In the genomic region with DNA sequence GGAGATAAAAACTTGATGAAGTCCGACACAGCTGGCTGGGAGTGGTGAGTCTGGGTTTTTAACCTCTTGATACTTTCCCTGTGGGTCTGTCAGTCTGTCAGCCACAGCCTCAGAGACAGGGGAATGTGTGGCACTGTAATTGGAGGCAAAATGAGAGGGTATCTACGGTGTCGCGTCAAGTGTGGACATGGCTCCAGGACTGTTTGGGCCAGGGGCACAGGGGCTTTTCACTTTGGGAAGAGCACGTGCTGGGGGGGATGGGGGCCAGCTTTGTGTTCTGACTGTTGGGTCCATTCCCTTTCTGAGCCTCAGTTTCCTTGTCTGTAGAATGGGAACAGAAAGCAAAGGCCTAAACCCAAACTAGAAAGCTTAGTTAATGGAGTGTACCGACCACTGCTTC, we compare ENCODE assay signal across 18 mouse cellular contexts. TPM values are rescaled to one million over a fixed set of nuclear protein-coding genes. Genes with fewer than 3 reads are reported as not detected.
A peak's percentile ranks its signal among the peaks of the same experiment; 100 is the strongest.
DNase-seq lines count a peak whose midpoint lies in the region; ATAC-seq and TF ChIP-seq lines count a peak whose summit lies in the region.
"Had no signal": no experiment of that assay in that cellular context is flagged by ENCODE, and none has a peak within 500 bp of the region (broad histone marks: within the 10 kb centered on the region; RNA-seq: fewer than 3 reads in every experiment).

No protein-coding gene starts in this region.

- H3ac ChIP-seq in C2C12 (ENCODE audit: control insufficient read depth, insufficient read length, low read depth) = peak overlapping the region; percentile 50

- H3K4me1 ChIP-seq in forebrain, postnatal 0 days (ENCODE audit: insufficient read depth) = peaks cover 23% of the 10 kb centered on the region
- H3K4me1 ChIP-seq in forebrain, embryonic 15.5 days = peaks cover 86% of the 10 kb centered on the region
- peaks cover 4% of the 10 kb centered on the region; the same call in 1 of the 2 replicates for H3K4me1 ChIP-seq in intestine, postnatal 0 days (replicated peaks; ENCODE audit: control insufficient read depth, insufficient read depth, low read length)
- H3K4me1 ChIP-seq in intestine, embryonic 15.5 days (replicated peaks) = peaks cover 38% of the 10 kb centered on the region
- peaks cover 62% of the 10 kb centered on the region for H3K4me1 ChIP-seq in neural tube, embryonic 14.5 days (ENCODE audit: control insufficient read depth, insufficient read depth, low read length)

- H3K27me3 ChIP-seq in forebrain, postnatal 0 days (ENCODE audit: insufficient read depth, low read length) = no peaks in the 10 kb centered on the region
- H3K27me3 ChIP-seq in forebrain, embryonic 15.5 days = no peaks in the 10 kb centered on the region
- H3K27me3 ChIP-seq in intestine, postnatal 0 days (replicated peaks; ENCODE audit: control insufficient read depth, insufficient read depth, low read length) = no peaks in the 10 kb centered on the region; the same call in 1 of the 2 replicates
- no peaks in the 10 kb centered on the region for H3K27me3 ChIP-seq in intestine, embryonic 15.5 days (replicated peaks)
- H3K27me3 ChIP-seq in C2C12 (ENCODE audit: control insufficient read depth, insufficient read depth, insufficient read length) = no peaks in the 10 kb centered on the region
- no peaks in the 10 kb centered on the region for H3K27me3 ChIP-seq in neural tube, embryonic 14.5 days (ENCODE audit: control insufficient read depth, insufficient read depth, low read length)
- H3K27me3 ChIP-seq: lung, embryonic 15.5 days had no signal

- H3K9ac ChIP-seq in forebrain, postnatal 0 days = no peak overlapping the region
- H3K9ac ChIP-seq in forebrain, embryonic 15.5 days (replicated peaks) = no peak overlapping the region
- H3K9ac ChIP-seq in intestine, postnatal 0 days (ENCODE audit: low read depth, low read length) = no peak overlapping the region
- H3K9ac ChIP-seq in intestine, embryonic 15.5 days = no peak overlapping the region
- H3K9ac ChIP-seq in neural tube, embryonic 14.5 days (replicated peaks; ENCODE audit: low read depth, low read length) = no peak overlapping the region
- H3K9ac ChIP-seq: embryonic facial prominence, embryonic 13.5 days; heart, embryonic 13.5 days; lung, embryonic 15.5 days had no signal

- DNase-seq in forebrain, postnatal 0 days = no peak
- DNase-seq in cerebellum, adult 11 months = no peak
- DNase-seq: adrenal gland, postnatal 14 days; heart, postnatal 4 days; kidney, adult 8-10 months; kidney, postnatal 4 days; liver; midbrain, embryonic 14.5 days; right cerebral cortex, postnatal 25 days; thymus, postnatal 36 days had no signal

- peaks cover 41% of the 10 kb centered on the region for H3K36me3 ChIP-seq in forebrain, postnatal 0 days (ENCODE audit: insufficient read depth)
- H3K36me3 ChIP-seq in forebrain, embryonic 15.5 days = peaks cover 34% of the 10 kb centered on the region
- H3K36me3 ChIP-seq in intestine, postnatal 0 days (ENCODE audit: control insufficient read depth, insufficient read depth) = peaks cover 9% of the 10 kb centered on the region; the same call in 1 of the 2 replicates
- no peaks in the 10 kb centered on the region; the same call in 1 of the 2 replicates for H3K36me3 ChIP-seq in intestine, embryonic 15.5 days
- peaks cover 92% of the 10 kb centered on the region for H3K36me3 ChIP-seq in C2C12 (ENCODE audit: control insufficient read depth, insufficient read depth)
- H3K36me3 ChIP-seq in neural tube, embryonic 14.5 days (ENCODE audit: control insufficient read depth, insufficient read depth, low read length) = peaks cover 28% of the 10 kb centered on the region

- TF ChIP-seq CTCF in forebrain, postnatal 0 days (IDR thresholded peaks at IDR 0.05; ENCODE audit: low read depth) = no peak
- TF ChIP-seq CTCF in intestine, postnatal 0 days (IDR thresholded peaks at IDR 0.05; ENCODE audit: low read depth) = no peak
- TF ChIP-seq CTCF in C2C12 (IDR thresholded peaks at IDR 0.05; ENCODE audit: control insufficient read depth, insufficient read depth, insufficient read length) = no peak

- WGBS in forebrain, postnatal 0 days = 75% methylated on average over 6 of the region's 6 CpGs
- WGBS in forebrain, embryonic 15.5 days = 89% methylated on average over 6 of the region's 6 CpGs
- 85% methylated on average over 6 of the region's 6 CpGs for WGBS in intestine, postnatal 0 days
- WGBS in intestine, embryonic 15.5 days = 88% methylated on average over 6 of the region's 6 CpGs
- 87% methylated on average over 6 of the region's 6 CpGs for WGBS in neural tube, embryonic 14.5 days

- ATAC-seq in forebrain, postnatal 0 days = no peak
- no peak for ATAC-seq in forebrain, embryonic 15.5 days (replicated peaks)
- ATAC-seq in intestine, postnatal 0 days = no peak
- no peak for ATAC-seq in intestine, embryonic 15.5 days
- no peak for ATAC-seq in neural tube, embryonic 14.5 days (ENCODE audit: low read depth)

- H3K4me2 ChIP-seq in forebrain, postnatal 0 days (ENCODE audit: low read depth) = peak overlapping the region; percentile 27
- H3K4me2 ChIP-seq in forebrain, embryonic 15.5 days (replicated peaks) = no peak overlapping the region; the same call in 1 of the 2 replicates
- peak overlapping the region; percentile 1; the same call in 1 of the 2 replicates for H3K4me2 ChIP-seq in intestine, postnatal 0 days (replicated peaks; ENCODE audit: low read depth)
- H3K4me2 ChIP-seq in intestine, embryonic 15.5 days (replicated peaks) = no peak overlapping the region
- H3K4me2 ChIP-seq in neural tube, embryonic 14.5 days (ENCODE audit: low read depth, low read length) = peak overlapping the region; percentile 29; the same call in 1 of the 2 replicates
- H3K4me2 ChIP-seq: embryonic facial prominence, embryonic 13.5 days; heart, embryonic 13.5 days; lung, embryonic 15.5 days had no signal

- no peak overlapping the region; the same call in 1 of the 2 replicates for H3K4me3 ChIP-seq in forebrain, postnatal 0 days (ENCODE audit: low read depth, low read length)
- no peak overlapping the region for H3K4me3 ChIP-seq in forebrain, embryonic 15.5 days
- no peak overlapping the region for H3K4me3 ChIP-seq in intestine, postnatal 0 days (ENCODE audit: low read depth, low read length)
- H3K4me3 ChIP-seq in intestine, embryonic 15.5 days (replicated peaks) = no peak overlapping the region
- H3K4me3 ChIP-seq in C2C12 (ENCODE audit: insufficient read depth, poor library complexity, severe bottlenecking) = peak overlapping the region; percentile 40
- H3K4me3 ChIP-seq in neural tube, embryonic 14.5 days (ENCODE audit: low read depth, low read length) = 0 out of 2 replicates have a peak overlapping the region, but pooled peaks have one; percentile 7
- H3K4me3 ChIP-seq: embryonic facial prominence, embryonic 13.5 days; heart, embryonic 13.5 days; lung, embryonic 15.5 days had no signal

- H3K27ac ChIP-seq in forebrain, postnatal 0 days (ENCODE audit: low read depth, low read length) = no peak overlapping the region
- no peak overlapping the region for H3K27ac ChIP-seq in forebrain, embryonic 15.5 days (replicated peaks)
- H3K27ac ChIP-seq in intestine, postnatal 0 days (ENCODE audit: low read depth, low read length) = no peak overlapping the region
- no peak overlapping the region for H3K27ac ChIP-seq in intestine, embryonic 15.5 days
- no peak overlapping the region for H3K27ac ChIP-seq in neural tube, embryonic 14.5 days (ENCODE audit: low read depth, low read length)
- H3K27ac ChIP-seq: embryonic facial prominence, embryonic 13.5 days; heart, embryonic 13.5 days had no signal

- H3K9me3 ChIP-seq in forebrain, postnatal 0 days (ENCODE audit: low read length) = no peaks in the 10 kb centered on the region
- H3K9me3 ChIP-seq in forebrain, embryonic 15.5 days = no peaks in the 10 kb centered on the region
- H3K9me3 ChIP-seq in intestine, postnatal 0 days (ENCODE audit: control insufficient read depth) = no peaks in the 10 kb centered on the region
- no peaks in the 10 kb centered on the region for H3K9me3 ChIP-seq in intestine, embryonic 15.5 days
- H3K9me3 ChIP-seq in neural tube, embryonic 14.5 days (ENCODE audit: control insufficient read depth, low read length) = no peaks in the 10 kb centered on the region
- H3K9me3 ChIP-seq: embryonic facial prominence, embryonic 13.5 days; heart, embryonic 13.5 days; lung, embryonic 15.5 days had no signal

- peaks cover 97% of the 10 kb centered on the region for H3K79me3 ChIP-seq in C2C12 (ENCODE audit: low read depth)

- peaks cover 100% of the 10 kb centered on the region for H3K79me2 ChIP-seq in C2C12 (ENCODE audit: control insufficient read depth, insufficient read depth)

TF ChIP-seq in C2C12, 6 proteins besides CTCF, POLR2A, EP300 and RAD21:
- no peak for TF ChIP-seq MYOG (IDR thresholded peaks at IDR 0.05; ENCODE audit: control insufficient read depth, extremely low read depth, insufficient read length)
- no peak for TF ChIP-seq USF1 (IDR thresholded peaks at IDR 0.05; ENCODE audit: low read depth)
- TF ChIP-seq MYOD1 (IDR thresholded peaks at IDR 0.05; ENCODE audit: control insufficient read depth, insufficient read length, low read depth) = no peak
- TF ChIP-seq FOSL1 (IDR thresholded peaks at IDR 0.05; ENCODE audit: insufficient read depth, low read length, poor library complexity, severe bottlenecking) = no peak
- TF ChIP-seq MAX (IDR thresholded peaks at IDR 0.05) = no peak
- TF ChIP-seq CEBPB (IDR thresholded peaks at IDR 0.05; ENCODE audit: low read depth) = no peak

RNA-seq across cellular contexts. Expression of gene Ppara, which starts 51.5 kb away (rescaled TPM):
- 0.92 and 1.7 TPM in 2 replicates for total RNA-seq in forebrain, postnatal 0 days (2014; rRNA removed)
- polyA plus RNA-seq in forebrain, postnatal 0 days (2015; fragmentation: Nextera tagmentation; extraction: Ambion mirVana) = 1.9 and 2.0 TPM in 2 replicates
- polyA plus RNA-seq in forebrain, embryonic 15.5 days (2015; fragmentation: Nextera tagmentation; extraction: Ambion mirVana) = 1.4 and 1.5 TPM in 2 replicates
- 14.3 and 21.0 TPM in 2 replicates for polyA plus RNA-seq in intestine, postnatal 0 days (2015; fragmentation: Nextera tagmentation; extraction: Ambion mirVana)
- polyA plus RNA-seq in intestine, embryonic 15.5 days (2015; fragmentation: Nextera tagmentation; extraction: Ambion mirVana) = 18.2 and 19.5 TPM in 2 replicates
- 0.08 TPM for polyA plus RNA-seq in C2C12 (2012; fragmentation: generic; extraction: Trizol)
- polyA plus RNA-seq in neural tube, embryonic 14.5 days (2014; fragmentation: Nextera tagmentation; extraction: Ambion mirVana) = 0.75 and 1.3 TPM in 2 replicates

Comparison
In these comparisons a context has a peak if more than half of its experiments do, and no peak if none do; other contexts are left out.
1. H3K4me2 ChIP-seq: peak in forebrain, postnatal 0 days (single experiment), intestine, postnatal 0 days (single experiment) and neural tube, embryonic 14.5 days (single experiment); none in forebrain, embryonic 15.5 days (single experiment) and intestine, embryonic 15.5 days (single experiment).
2. H3K4me3 ChIP-seq: peak in C2C12 (single experiment) and neural tube, embryonic 14.5 days (single experiment); none in forebrain, postnatal 0 days (single experiment), forebrain, embryonic 15.5 days (single experiment), intestine, postnatal 0 days (single experiment) and intestine, embryonic 15.5 days (single experiment).